Mouse (Mus musculus): ENCODE data around the gene Mphosph9.
A peak's percentile ranks its signal among the peaks of the same experiment; 100 is the strongest.

Mphosph9 gene

DNA sequence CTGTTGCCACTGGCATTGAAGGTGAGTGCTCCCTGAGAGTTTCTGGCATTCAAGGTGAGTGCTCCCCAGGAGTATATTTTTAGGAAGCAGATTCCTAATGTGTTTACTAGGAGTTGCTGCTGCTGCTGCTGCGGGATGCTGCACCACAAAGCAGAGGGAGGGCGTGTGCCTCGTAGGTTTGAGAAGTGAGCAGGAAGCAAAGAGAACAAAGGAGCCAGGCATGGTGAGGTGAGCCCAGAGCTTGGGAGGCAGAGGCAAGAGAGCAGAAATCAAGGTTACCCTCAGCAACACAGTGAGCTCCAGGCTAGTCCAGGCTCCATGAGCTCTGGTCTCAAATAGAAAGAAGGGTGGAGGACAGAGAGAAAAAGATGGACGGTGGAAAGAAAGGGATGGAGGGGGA is 64.5 kb downstream of the Mphosph9 start:
- no peak for DNase-seq

GRCm38 (mm10) chr5:124262090-124262489 is 65.7 kb downstream of the Mphosph9 start:
- no peak for DNase-seq

- DNase-seq: no peak
Measured at GRCm38 (mm10) chr5:124259133-124259532, 68.6 kb downstream of the Mphosph9 start.

DNA sequence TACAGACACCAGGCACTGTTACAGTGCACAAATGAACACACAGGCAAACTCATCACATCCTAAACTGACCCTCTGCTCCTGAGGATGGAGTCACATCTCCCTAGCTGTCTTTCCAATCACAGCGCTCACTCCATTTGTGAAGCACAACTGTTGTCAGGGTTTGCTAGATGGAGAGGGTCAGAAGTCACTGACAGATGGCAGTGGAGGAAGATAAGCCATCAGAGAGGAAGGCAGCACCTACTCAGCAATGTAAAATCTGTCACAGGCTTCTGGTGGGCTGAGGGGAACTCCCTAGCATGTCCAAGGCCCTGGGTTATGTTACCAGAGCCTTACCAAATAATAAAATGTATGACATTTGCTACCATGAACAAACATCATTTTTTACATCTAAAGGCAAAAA is 69.7 kb downstream of the Mphosph9 start:
- DNase-seq: no peak

DNA sequence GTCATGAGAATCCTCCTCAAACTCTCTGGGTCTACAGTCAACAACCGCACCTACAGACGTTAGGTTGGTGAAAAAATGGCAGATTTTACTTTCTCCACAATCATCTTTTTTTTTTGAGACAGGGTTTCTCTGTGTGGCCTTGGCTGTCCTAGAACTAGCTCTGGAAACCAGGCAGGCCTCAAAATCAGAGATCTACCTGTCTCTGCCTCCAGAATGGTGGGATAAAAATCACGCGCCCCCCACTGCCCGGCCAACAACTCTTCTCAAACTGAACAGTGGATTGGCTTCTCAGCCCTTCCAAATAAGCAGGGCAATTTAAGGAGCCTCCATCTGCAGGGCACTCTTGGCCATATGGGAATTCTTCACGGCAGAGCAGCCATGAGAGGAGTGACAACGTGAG is 72.6 kb downstream of the Mphosph9 start:
- no peak for DNase-seq

DNA sequence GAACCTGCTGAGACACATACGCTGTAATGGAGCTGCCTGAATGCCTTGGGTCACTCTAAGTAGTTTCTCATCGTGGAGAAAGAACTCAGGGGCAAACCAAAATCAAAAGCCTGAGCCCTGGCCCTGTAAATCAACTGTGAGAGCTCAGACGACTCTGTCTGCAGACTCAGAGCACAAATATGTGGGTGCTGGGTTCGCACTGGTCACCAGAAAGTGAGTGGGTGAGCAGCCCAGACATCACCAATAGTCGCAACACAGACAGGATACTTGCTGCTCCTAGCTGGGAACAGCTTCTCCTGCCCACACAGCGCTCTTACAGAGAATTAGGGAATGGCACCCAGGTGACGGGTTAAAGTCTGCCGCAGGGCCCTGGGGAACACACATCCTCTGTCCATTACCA is 74.2 kb downstream of the Mphosph9 start:
- no peak for DNase-seq

GRCm38 (mm10) chr5:124252580-124253320 is 75.0 kb downstream of the Mphosph9 start:
- DNase-seq: no peak

- DNase-seq: no peak
Measured at GRCm38 (mm10) chr5:124251070-124251469, 76.7 kb downstream of the Mphosph9 start.

- DNase-seq: peak; percentile 71 to 77
Measured at GRCm38 (mm10) chr5:124249614-124250591, 77.9 kb downstream of the Mphosph9 start, which contains the start of gene Pitpnm2. Pitpnm2 (minus strand) TSS chr5:124249760.

GRCm38 (mm10) chr5:124248845-124249613 is 78.7 kb downstream of the Mphosph9 start:
- DNase-seq: peak; percentile 66 to 77

DNA sequence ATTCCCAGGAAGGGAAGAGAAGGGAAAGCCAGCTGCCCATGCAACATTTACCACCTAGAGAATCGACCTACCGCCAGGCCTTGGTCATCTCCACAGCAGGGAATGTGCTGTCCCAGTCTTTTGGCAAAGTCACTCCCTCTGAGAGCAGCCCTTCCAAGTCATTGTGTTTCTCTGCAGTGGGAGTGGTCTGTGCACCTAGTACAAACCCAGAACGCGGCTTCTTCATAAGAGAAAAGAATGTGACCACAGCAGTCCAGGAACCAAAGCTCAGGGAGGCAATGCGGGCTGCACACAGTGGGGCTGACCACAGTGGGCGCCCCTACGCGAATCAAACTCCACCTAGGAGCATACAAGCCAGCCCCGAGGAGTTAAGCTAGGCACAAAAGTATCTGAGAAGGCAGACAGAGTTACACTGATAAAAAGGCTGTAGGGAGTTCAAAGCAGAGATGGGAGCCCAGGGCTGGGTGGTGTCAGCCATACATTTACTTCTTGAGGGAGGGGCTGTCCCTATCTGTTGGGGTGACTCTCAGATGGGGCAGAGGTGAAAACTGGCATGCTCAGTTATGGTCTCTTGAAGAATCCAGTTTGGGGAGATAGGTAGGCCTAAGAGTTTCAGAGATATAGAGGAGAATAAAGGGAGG is 79.7 kb downstream of the Mphosph9 start:
- peak in 1 of 2 experiments; percentile 41 for DNase-seq

GRCm38 (mm10) chr5:124247296-124247695 is 80.5 kb downstream of the Mphosph9 start:
- no peak for DNase-seq

DNA sequence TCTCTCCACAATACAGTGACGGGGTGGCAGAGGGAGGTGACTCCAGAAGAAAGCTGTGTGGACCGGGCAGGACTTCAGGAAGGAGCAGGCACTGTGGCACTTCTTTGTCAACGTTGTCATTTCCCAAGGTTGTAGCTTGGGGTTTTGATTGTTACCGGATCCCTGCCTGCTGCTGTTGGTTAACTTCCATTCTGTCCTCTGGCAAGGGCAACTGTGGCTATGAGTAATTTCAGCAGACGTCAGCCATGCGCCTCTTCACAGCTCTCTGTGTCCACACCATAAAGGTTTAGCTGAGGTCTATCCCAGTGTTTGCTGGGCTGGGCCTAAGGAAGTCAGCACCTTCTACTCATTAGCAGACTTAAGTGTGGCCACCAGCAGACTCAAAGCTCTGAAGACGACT is 82.9 kb downstream of the Mphosph9 start:
- no peak for DNase-seq

DNA sequence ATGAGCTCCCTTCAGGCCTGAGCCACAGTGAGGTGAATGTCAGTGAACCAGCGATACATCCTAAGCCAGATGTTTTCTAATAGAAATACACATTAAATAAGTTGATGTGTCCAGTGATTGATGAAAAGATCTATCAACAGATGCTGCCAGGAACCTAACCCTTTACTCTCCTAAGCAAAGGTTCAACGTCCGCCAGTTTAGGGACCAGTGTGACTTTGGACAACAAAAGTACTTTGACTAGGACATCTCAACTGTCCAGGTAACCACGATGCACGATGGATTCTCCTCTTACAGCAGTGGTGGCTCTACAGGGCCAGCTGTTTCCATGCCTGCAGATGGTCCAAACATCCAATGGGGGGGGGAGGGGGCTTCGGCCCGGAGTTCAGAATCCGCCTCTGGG is 83.3 kb downstream of the Mphosph9 start:
- no peak for DNase-seq

GRCm38 (mm10) chr5:124243236-124243901 is 84.4 kb downstream of the Mphosph9 start:
- no peak for DNase-seq

DNA sequence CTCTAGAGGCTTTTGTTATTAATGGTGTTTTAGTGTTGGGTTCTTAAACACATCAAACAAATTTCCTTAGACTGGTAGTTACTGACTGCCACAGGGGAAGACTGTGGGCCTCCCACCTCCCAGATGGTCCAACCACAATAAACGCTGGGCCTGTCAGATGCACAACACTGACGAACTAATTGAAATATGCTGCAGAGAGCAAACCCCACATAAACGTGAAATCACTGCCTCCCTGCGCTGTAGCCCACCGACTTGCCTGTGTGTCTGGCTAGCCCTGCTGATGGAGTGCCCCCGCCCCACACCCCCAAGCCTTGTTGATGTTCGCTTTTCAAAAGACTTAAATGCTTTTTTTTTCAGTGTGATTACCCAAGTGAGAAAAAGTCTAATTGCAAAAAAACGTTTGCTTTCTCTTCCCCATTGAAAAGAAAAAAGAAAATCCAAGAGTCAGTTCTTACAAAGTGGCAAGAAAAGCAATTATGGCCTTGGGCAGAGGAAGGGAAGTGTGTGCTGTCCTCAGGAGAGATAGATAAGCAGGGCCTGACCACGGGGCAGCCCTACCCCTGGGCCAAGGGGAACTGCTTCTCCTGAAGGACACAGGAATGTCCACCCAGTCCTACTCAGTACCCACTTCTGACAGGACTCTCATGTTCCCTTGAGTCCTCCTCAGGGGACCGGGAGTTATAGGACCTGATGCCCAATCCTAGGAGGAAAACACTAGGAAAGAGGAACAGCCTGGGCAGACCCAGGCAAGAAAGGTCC is 85.9 kb downstream of the Mphosph9 start:
- DNase-seq: no peak

GRCm38 (mm10) chr5:124240841-124241685 is 86.7 kb downstream of the Mphosph9 start:
- DNase-seq: no peak

GRCm38 (mm10) chr5:124236180-124236579 is 91.6 kb downstream of the Mphosph9 start:
- no peak for DNase-seq

GRCm38 (mm10) chr5:124234778-124235177 is 93.0 kb downstream of the Mphosph9 start:
- DNase-seq: no peak
